Mouse (Mus musculus): Measurements from ENCODE around the gene Slf2. TPM values are rescaled to one million over a fixed set of nuclear protein-coding genes. Genes with fewer than 3 reads are reported as not detected.
A peak's percentile ranks its signal among the peaks of the same experiment; 100 is the strongest.

Gene Slf2
- polyA plus RNA-seq, 1 experiment = 7.7 TPM

DNA sequence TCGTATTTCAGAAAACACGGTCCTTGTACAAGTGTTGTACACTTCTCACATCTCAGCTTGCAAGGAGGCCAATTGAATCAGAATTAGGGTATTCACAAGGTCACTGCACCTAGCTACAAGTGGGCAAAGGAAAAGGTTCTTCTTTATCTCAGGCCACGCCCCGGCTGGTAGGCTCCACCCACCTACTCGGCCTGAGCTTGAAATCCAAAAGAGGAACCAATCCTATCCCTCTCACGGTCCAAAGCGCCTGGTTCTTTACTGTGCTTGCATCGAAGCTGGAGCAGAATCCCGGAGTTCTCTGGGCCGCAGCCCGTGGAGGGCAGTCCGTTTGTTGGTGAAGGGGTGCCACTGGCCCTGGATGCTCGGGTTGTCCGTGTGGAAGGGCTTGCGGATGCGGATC lies 74.5 kb downstream of the Slf2 start, which contains the start of gene Twnk:
Gene Twnk (plus strand): TSS at position 220 of the 400 bp plus-strand sequence.
- peak within 1 kb of the TSS; percentile 95 for H3K27ac ChIP-seq (ENCODE audit: control insufficient read depth, insufficient read depth, low read depth, low read length, poor library complexity)
- H3K4me3 ChIP-seq (replicated peaks; ENCODE audit: control insufficient read depth, low read depth, low read length) = peak within 1 kb of the TSS; percentile 100
- peaks cover 2% of the 10 kb centered on the region; the same call in 1 of the 2 replicates for H3K4me1 ChIP-seq (ENCODE audit: control insufficient read depth, insufficient read depth, low read length)
- WGBS = 7% methylated on average over 16 of the region's 16 CpGs
- no peak for TF ChIP-seq POLR2A (IDR thresholded peaks at IDR 0.05; ENCODE audit: borderline replicate concordance, control insufficient read depth, low read depth, low read length)
- no peak for TF ChIP-seq CTCF (IDR thresholded peaks at IDR 0.05; ENCODE audit: control insufficient read depth, insufficient read depth, low read length)

DNA sequence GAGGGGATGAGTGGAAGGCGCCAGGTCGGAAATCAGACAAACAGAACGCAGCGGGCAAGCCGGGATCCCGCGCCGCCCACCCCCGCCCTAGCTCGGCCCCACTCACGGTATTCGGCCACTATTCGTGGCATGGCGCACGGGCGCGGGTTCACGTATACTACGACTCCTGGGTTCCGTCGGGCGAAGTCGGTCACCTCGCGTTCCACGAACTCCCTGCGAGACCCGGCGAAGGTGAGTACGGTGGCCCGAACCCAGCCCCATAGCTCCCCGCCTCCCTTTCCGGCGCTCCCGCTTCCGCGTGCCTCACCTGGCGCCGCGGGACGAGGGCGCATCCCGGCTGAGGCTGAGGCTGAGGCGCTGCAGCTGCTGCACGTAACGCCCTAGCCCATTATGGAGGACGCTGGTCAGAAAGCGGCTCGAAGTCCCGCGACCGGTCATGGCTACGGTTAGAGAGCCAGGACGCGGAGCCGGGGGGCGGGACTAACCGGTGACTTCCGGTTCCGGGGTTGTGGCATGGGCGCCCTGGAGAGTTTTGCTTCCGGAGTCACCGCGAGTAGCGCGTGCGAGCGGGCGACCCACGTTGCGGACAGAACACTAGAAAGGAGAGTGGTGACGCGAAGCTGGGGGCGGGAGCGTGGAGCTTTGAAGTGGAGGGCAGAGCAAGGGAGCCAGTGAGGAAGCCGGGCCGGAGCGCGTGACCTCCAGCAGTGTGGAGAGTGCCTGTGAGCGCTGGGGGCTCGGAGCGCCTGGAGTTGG lies 75.2 kb downstream of the Slf2 start, which contains the start of gene Mrpl43:
Gene Mrpl43 (minus strand): TSS at position 486 of the 756 bp plus-strand sequence.
- Histone ChIP-seq H3K27ac (ENCODE audit: control insufficient read depth, insufficient read depth, low read depth, low read length, poor library complexity) (peak within 1 kb of the TSS; percentile 95), H3K4me1 (ENCODE audit: control insufficient read depth, insufficient read depth, low read length) (peaks cover 2% of the 10 kb centered on the region; the same call in 1 of the 2 replicates), H3K4me3 (replicated peaks; ENCODE audit: control insufficient read depth, low read depth, low read length) (peak within 1 kb of the TSS; percentile 100)
- peak; percentile 34; the same call in 1 of the 2 replicates for TF ChIP-seq POLR2A (IDR thresholded peaks at IDR 0.05; ENCODE audit: borderline replicate concordance, control insufficient read depth, low read depth, low read length)
- TF ChIP-seq CTCF (IDR thresholded peaks at IDR 0.05; ENCODE audit: control insufficient read depth, insufficient read depth, low read length) = no peak
- under 1% methylated on average over 82 of the region's 82 CpGs for WGBS

DNA sequence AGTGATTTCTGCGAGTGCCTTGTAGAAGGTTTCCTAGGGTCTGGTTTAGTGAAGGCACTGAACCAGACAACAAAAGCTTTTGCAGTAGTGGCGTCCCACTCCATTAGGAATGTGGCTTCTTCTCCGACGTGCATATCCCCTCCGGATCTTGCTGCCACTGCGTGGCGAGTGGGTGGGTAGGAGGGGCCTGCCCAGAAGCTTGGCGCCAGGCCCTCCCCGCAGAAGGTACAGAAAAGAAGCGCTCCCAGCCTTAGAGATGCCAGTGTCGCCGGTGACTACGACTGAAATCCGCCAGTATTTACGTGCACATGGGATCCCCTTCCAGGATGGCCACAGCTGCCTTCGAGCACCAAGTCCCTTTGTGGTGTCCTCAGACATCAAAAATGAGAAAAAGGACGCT lies 76.1 kb downstream of the Slf2 start:
- H3K4me3 ChIP-seq (replicated peaks; ENCODE audit: control insufficient read depth, low read depth, low read length) = peak overlapping the region; percentile 30
- 14% methylated on average over 17 of the region's 17 CpGs for WGBS
- peaks cover 2% of the 10 kb centered on the region; the same call in 1 of the 2 replicates for H3K4me1 ChIP-seq (ENCODE audit: control insufficient read depth, insufficient read depth, low read length)
- TF ChIP-seq POLR2A (IDR thresholded peaks at IDR 0.05; ENCODE audit: borderline replicate concordance, control insufficient read depth, low read depth, low read length) = no peak
- TF ChIP-seq CTCF (IDR thresholded peaks at IDR 0.05; ENCODE audit: control insufficient read depth, insufficient read depth, low read length) = no peak
- no peak overlapping the region for H3K27ac ChIP-seq (ENCODE audit: control insufficient read depth, insufficient read depth, low read depth, low read length, poor library complexity)

DNA sequence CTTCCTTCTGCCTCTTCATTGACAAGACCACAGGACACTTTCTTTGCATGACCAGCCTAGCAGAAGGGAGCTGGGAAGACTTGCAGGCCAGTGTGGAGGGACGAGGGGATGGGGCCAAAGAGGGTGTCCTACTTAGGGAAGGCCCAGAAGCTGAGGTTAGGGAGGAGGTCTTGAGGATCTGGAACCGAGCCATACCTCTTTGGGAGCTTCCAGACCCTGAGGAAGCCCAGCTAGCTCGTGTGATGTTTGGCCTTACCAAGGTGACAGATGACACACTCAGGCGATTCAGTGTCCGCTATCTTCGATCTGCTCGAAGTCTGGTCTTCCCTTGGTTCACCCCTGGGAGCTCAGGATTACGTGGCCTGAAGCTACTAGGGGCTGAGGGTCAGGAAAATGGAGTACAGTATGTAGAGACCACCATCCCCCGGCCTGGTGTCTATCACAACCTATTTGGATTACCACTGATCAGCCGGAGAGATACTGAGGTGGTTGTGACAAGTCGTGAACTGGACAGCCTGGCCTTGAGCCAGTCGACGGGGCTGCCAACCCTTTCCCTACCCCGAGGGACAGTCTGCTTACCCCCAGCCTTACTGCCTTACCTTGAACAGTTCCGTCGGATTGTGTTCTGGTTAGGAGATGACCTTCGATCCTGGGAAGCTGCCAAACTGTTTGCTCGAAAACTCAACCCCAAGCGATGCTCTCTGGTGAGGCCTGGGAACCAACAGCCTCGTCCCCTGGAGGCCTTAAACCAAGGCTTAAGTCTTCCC lies 76.7 kb downstream of the Slf2 start:
- H3K4me3 ChIP-seq (replicated peaks; ENCODE audit: control insufficient read depth, low read depth, low read length) = no peak overlapping the region
- H3K27ac ChIP-seq (ENCODE audit: control insufficient read depth, insufficient read depth, low read depth, low read length, poor library complexity) = no peak overlapping the region
- TF ChIP-seq POLR2A (IDR thresholded peaks at IDR 0.05; ENCODE audit: borderline replicate concordance, control insufficient read depth, low read depth, low read length) = no peak
- TF ChIP-seq CTCF (IDR thresholded peaks at IDR 0.05; ENCODE audit: control insufficient read depth, insufficient read depth, low read length) = no peak
- peaks cover 2% of the 10 kb centered on the region; the same call in 1 of the 2 replicates for H3K4me1 ChIP-seq (ENCODE audit: control insufficient read depth, insufficient read depth, low read length)
- WGBS = 81% methylated on average over 20 of the region's 20 CpGs

DNA sequence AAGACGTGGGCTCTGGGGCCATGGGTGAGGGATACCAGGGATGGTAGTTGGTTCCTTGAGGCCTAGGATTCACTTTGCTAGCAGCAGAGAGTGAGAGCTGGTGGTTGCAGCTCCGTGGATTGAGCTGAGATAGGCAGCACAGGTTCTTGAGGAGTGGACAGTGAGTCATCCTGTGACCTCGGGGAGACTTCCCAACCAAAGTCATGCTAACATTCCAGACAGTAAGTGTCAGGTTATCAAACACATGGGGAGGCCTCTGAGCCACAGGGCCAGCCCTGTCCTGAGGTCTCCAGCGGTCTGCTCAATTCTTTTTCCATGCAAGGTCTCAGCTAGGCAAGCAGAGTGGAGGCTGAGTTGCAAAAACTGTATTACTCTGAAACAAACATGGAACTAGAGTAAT lies 79.7 kb downstream of the Slf2 start:
- WGBS = 89% methylated on average over 4 of the region's 4 CpGs
- Histone ChIP-seq H3K27ac (ENCODE audit: control insufficient read depth, insufficient read depth, low read depth, low read length, poor library complexity) (no peak overlapping the region), H3K4me1 (ENCODE audit: control insufficient read depth, insufficient read depth, low read length) (no peaks in the 10 kb centered on the region; the same call in 1 of the 2 replicates), H3K4me3 (replicated peaks; ENCODE audit: control insufficient read depth, low read depth, low read length) (no peak overlapping the region)
- no peak for TF ChIP-seq CTCF (IDR thresholded peaks at IDR 0.05; ENCODE audit: control insufficient read depth, insufficient read depth, low read length)
- no peak for TF ChIP-seq POLR2A (IDR thresholded peaks at IDR 0.05; ENCODE audit: borderline replicate concordance, control insufficient read depth, low read depth, low read length)

DNA sequence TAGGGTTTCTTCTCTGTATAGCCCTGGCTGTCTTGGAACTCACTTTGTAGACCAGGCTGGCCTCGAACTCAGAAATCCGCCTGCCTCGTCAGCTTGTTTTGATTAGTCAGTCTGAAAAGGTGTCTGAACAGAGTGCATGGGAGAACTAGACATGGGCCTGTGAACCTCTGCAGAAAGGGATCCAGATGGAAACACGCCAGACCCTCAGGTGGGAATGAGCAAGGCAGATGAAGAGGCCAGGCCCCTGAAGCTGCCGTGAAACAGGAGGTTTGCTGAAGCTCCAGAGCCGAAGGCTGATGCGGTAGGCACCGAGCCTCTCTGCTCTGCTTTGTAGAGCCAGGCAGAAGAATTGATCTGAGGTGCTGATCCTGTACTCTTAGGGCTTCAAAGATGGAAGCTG lies 81.3 kb downstream of the Slf2 start:
- 86% methylated on average over 8 of the region's 8 CpGs for WGBS
- peaks cover 2% of the 10 kb centered on the region for H3K4me1 ChIP-seq (ENCODE audit: control insufficient read depth, insufficient read depth, low read length)
- no peak overlapping the region for H3K4me3 ChIP-seq (replicated peaks; ENCODE audit: control insufficient read depth, low read depth, low read length)
- no peak overlapping the region for H3K27ac ChIP-seq (ENCODE audit: control insufficient read depth, insufficient read depth, low read depth, low read length, poor library complexity)
- TF ChIP-seq POLR2A (IDR thresholded peaks at IDR 0.05; ENCODE audit: borderline replicate concordance, control insufficient read depth, low read depth, low read length) = no peak
- TF ChIP-seq CTCF (IDR thresholded peaks at IDR 0.05; ENCODE audit: control insufficient read depth, insufficient read depth, low read length) = no peak

DNA sequence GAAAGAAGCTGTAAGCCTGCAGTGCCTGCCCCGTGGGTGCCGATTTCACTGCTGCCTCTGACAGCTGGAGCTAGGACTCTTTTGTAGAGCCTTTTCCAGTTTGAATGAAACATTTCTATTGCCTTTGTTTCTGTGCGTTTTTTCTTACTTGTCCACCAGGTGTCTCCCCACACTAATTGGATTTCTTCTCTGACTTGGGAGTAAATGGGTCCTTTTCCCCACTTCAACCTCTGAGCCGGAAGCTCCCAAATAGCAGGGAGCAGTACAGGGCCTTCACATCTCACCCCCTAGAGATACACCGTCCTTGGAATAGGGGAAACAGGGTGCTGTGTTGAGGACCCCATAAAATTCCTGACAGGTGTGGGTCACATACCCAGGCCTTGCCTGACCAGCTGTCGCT lies 81.7 kb downstream of the Slf2 start:
- H3K4me3 ChIP-seq (replicated peaks; ENCODE audit: control insufficient read depth, low read depth, low read length) = no peak overlapping the region
- peaks cover 2% of the 10 kb centered on the region for H3K4me1 ChIP-seq (ENCODE audit: control insufficient read depth, insufficient read depth, low read length)
- TF ChIP-seq CTCF (IDR thresholded peaks at IDR 0.05; ENCODE audit: control insufficient read depth, insufficient read depth, low read length) (no peak), POLR2A (IDR thresholded peaks at IDR 0.05; ENCODE audit: borderline replicate concordance, control insufficient read depth, low read depth, low read length) (no peak)
- H3K27ac ChIP-seq (ENCODE audit: control insufficient read depth, insufficient read depth, low read depth, low read length, poor library complexity) = no peak overlapping the region
- WGBS = 55% methylated on average over 6 of the region's 6 CpGs

DNA sequence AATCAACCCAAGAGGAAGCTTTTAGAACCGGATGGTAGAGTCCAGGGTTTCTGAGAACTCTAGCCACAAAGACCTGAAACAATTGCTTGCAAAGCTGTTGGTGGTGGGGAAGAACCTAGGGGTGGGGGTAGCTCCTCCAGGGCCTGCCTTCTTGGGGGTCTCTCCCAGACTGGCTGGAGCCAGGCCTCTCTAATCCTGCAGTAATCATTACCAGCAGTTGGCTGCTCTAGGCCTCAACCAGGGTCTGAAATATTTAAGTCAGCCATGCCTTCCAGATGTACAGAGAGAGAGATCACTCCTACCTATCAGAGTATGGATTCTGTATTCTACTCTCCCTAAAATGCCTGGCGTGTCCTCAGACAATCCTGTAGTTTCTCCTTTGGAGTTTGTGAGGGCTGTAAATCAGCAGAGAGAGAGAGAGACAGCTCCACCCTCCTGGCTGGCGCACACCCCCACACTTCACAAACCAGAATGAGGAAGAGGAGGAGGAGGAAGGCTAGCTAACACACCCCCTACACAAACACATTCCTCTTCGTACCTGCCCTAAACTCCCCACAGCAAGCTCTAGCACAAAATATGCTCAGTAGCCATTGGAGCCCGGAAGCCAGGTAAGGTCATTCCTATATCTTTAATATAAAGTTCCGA lies 82.8 kb downstream of the Slf2 start:
- no peak overlapping the region for H3K27ac ChIP-seq (ENCODE audit: control insufficient read depth, insufficient read depth, low read depth, low read length, poor library complexity)
- no peak for TF ChIP-seq POLR2A (IDR thresholded peaks at IDR 0.05; ENCODE audit: borderline replicate concordance, control insufficient read depth, low read depth, low read length)
- peaks cover 2% of the 10 kb centered on the region for H3K4me1 ChIP-seq (ENCODE audit: control insufficient read depth, insufficient read depth, low read length)
- H3K4me3 ChIP-seq (replicated peaks; ENCODE audit: control insufficient read depth, low read depth, low read length) = no peak overlapping the region
- 34% methylated on average over 6 of the region's 6 CpGs for WGBS

All from bone marrow, adult 2 months (tissue).